Mouse (Mus musculus) liver, embryonic 14.5 days (tissue): ENCODE measurements around the gene Pcna.

Experiments used
- CTCF ChIP-seq: IDR thresholded peaks from 2 replicates; pipeline ENCODE4 v1.5.1; 2016; ENCODE audit warnings: antibody characterized with exemption, low read depth, control low read depth
- EP300 ChIP-seq: IDR thresholded peaks from 2 replicates; pipeline ENCODE4 v1.6.1; 2016; ENCODE audit warnings: antibody characterized with exemption, low read depth

DNA sequence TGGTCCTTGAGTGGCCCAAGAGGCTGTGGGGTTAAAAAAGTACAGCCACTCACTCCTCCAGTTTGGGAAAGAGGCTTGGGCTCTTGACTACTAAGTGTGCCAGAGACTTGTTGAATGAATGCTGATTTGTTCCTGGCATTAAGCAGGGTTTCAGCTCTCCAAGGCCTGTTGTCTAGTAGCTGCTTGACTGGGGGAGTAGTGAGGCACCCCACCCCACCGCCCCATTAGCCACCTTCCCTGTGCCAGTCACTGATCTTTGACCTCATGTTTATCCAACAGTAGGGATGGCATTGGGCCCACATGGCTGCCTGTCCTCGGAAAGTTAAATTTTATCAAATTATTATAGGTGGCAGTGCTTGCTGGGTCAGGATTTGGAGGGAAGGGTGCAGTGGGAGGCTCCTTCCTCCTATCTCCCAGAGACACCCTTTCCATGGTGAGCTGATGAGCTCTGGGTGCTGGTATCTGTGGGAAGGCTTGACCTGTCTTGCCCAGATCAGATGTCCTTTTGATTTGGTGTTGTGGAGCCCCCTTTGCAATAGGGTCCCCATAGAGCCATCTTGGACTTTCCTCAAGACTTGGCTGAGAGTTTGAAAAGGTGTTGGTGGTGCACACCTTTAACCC is 17.3 kb upstream of the Pcna start:
- no peak for TF ChIP-seq CTCF
- TF ChIP-seq EP300 = no peak
